Mouse (Mus musculus) kidney, adult 8-10 months (tissue): Measurements from ENCODE around the gene Dpy30.

ENCODE experiments used
- DNase-seq, 2 experiments: peaks; one replicate each; pipeline ENCODE4 v3.0.0; 2022

The Dpy30 gene

GRCm38 (mm10) chr17:74262415-74262814 lies 61.3 kb downstream of the Dpy30 start:
- no peak for DNase-seq
